Mouse (Mus musculus) neutrophil, adult 5-6 weeks (primary cell): ENCODE results near the gene Upb1. TPM values are rescaled to one million over a fixed set of nuclear protein-coding genes. Genes with fewer than 3 reads are reported as not detected.
"Not testable (repeated sequence)": the region's sequence is repeated elsewhere in the genome, so short reads cannot be mapped to it uniquely, and the experiment has no call there.

Source experiments
- ATAC-seq: fragments of 151-379, 151-347 bp; 2 replicates; pipeline ENCODE4 v1.8.0; 2017; ENCODE audit warnings: mild to moderate bottlenecking, moderate TSS enrichment; ENCODE audit not compliant: insufficient number of reproducible peaks, poor library complexity, low FRiP score, severe bottlenecking; ENCODE audit errors: extremely low read depth
- total RNA-seq: library from RNA; stranded (forward); fragments of 200-1000 nt; gene quantifications from 2 replicates; pipeline ENCODE4 v1.2.3, GENCODE M21; 2017

Upb1 gene
- total RNA-seq, 1 experiment from 2014 or later: 1.0 TPM

DNA sequence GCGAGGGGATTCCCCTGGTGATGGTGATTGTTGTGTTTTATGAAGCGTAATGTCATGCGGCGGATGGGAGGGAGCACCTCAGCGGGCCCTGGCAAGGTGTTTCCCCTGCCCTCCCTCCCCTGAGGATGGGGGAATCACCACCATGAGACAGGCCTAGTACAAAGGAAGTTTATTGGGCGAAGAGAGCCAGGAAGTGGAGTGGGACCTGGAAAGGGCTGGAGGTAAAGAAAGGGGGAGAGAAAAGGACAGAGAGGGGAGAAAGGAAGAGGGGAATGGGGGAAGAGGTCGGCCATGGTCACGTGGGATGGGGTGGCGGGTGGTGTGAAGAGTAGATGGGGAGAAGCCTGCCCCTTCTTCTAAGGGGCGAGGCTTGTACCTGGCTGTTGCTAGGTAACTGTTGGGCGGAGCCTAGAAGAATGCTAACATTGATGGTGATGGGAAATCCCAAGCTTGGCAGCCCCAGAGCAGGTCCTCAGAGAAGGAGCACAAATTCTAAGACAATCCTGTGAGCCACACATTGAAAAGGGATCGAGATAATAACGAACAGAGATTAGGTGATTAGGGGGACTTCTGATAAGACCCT, 45.7 kb downstream of the Upb1 start:
- ATAC-seq: peak; percentile 53

GRCm38 (mm10) chr10:75447489-75447888, 46.6 kb downstream of the Upb1 start:
- no peak for ATAC-seq

DNA sequence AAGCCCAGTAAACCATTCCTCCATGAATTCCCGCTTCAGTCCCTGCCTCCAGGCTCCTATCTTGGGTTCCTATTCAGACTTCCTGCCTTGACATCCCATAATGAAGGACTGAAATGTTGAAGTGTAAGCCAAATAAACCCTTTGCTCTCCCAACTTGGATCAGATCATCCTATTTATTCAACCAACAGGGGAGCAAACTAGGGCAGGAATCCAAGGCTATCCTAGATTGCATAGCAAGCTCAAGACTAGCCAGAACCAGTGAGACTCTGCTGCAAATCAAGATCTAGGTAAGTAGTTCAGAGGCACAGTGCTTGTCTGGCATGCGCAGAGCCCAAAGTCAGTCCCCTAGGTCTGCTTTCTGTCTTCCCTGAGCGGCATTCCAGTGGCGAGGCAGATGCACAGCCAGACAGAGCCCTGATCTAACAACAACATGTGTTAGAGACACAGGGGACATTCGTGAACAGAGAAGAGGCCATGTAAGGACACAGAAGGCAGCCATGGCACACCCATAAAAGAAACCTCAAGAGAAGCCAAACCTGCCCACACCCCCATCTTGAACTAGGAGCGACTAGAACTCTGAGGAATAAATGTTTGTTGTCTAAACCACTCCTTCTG, 48.0 kb downstream of the Upb1 start:
- no peak for ATAC-seq

- no peak for ATAC-seq
These were observed 49.4 kb downstream of the Upb1 start for GRCm38 (mm10) chr10:75450331-75450730.

DNA sequence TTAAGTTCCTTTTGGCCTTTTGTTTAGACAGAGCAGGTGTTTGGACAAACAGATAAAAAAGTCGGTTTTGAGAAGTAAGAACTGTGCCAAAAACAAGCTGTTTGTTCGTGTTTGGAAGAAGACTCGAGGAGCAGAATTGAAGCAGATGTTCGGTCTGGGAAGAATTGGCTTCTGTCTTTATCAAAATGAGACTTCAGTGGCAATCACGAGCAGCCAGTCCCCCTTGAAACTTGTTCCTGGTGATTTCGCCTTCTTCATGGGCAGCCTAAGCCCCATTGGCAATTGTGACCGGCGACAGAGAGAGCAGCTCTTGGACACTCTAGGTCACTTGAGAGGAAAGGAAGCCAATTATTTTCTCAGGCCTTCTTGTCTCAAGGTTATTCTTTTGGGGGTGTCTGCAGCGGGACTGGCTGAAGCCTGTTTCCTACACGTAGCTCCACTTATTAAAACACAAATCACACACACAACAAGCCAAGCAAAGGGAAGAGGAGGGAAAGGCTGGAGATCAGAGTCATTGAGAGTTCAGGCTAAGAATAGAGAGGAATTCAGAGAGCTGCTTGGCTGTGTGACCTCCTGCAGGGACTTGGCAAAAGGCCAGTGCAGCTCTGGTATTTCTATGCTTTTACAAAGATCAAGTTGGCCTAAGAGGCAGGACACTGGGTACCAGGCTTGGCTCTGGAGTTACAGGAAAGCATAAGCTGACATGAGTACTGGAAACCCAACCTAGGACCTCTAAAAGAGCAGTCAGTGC, 50.3 kb downstream of the Upb1 start:
- ATAC-seq: no peak

- ATAC-seq: not testable (repeated sequence)
These were observed 55.3 kb downstream of the Upb1 start for GRCm38 (mm10) chr10:75456061-75456831.

GRCm38 (mm10) chr10:75457852-75458251, 56.9 kb downstream of the Upb1 start:
- ATAC-seq: no peak

DNA sequence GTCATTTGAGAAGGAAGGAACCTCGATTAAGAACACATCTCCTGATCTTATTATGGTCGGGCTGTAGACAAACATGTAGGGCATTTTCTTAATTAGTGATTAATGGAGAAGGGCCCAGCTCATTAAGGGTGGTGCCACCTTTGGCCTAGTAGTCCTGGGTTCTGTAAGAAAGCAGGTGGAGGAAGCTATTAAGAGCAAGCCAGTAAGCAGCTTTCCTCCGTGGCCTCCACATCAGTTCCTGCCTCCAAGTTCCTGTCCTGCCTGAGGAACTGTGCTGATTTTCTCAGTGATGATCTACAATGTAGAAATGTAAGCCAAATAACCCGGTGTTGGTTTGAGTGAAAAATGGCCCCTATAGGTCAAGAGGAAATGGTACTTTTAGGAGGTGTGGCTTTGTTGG, 57.4 kb downstream of the Upb1 start:
- no peak for ATAC-seq

DNA sequence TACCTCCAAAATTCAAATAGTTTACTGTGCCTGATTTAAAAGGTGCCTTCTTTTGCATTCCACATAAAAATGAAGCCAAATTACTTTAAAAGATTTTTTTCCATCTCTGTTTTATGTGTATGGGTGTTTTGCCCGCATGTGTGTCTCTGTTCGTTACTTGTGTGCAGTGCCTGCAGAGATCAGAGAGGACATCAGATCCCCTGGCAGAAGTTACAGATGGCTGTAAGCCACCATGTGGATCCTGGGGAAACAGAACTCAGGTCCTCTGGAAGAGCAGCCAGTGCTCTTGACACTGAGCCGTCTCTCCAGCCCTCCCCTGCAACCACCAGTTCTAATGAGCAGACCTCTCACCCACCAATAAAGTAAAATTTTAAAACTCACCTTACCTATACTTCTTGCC, 61.8 kb downstream of the Upb1 start:
- ATAC-seq: no peak

DNA sequence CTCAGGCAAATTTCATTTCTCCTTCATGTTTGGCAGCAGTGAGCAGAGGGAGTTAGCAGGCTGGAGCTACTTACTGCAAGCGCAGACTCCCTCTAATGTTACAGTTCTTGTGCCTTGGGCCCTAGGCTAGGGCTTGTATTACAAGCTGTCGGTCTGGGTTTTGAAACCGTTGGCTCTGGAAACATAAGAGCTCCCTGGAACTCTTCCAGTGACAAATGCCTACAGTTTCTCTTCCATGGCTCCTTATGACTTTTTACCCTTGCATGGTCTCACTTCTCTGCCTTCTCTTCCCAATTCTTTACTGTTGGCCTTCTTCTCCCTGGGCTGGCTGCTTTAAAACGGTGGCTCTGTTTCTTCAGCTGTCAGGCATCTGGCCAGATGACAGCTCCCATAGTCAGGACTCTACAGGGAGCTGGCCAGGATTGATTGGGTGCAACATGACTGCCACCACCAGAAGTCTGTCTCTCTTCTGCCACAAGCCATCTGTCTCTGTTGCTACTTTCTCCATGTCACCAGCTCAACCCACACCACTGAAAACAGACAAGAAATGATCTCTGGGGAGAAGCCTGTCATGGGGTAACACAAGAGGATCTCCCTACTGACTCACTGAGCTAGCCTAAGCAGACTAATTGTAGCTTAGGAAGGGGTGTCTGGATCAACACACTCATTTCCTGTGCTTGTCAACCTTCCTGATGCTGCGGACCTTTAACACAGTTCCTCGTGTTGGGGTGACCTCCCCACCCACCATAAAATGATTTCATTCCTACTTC, 65.1 kb downstream of the Upb1 start:
- no peak for ATAC-seq

GRCm38 (mm10) chr10:75473411-75473810, 72.5 kb downstream of the Upb1 start:
- peak; percentile 91 for ATAC-seq

GRCm38 (mm10) chr10:75474571-75474970, 73.7 kb downstream of the Upb1 start:
- ATAC-seq: no peak

GRCm38 (mm10) chr10:75475139-75475850, 74.4 kb downstream of the Upb1 start:
- not testable (repeated sequence) for ATAC-seq

DNA sequence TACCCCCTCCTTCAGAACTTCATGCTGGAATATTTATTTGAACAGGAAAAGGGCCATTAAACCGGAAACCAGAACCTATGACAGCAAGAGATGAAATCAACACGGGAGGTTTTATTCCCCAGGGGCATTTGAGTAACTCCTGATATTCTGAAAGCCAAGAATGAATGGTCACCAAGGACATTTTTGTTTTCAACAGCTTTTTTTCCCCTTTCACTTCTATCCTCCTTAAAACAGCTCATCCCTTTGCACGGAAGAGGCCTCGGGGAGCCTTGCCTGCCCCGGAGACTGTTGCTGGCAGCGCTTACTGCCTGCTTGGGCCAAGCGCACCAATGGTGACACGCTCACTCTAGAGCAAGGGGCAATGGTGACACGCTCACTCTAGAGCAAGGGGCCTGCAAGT, 76.1 kb downstream of the Upb1 start:
- no peak for ATAC-seq

DNA sequence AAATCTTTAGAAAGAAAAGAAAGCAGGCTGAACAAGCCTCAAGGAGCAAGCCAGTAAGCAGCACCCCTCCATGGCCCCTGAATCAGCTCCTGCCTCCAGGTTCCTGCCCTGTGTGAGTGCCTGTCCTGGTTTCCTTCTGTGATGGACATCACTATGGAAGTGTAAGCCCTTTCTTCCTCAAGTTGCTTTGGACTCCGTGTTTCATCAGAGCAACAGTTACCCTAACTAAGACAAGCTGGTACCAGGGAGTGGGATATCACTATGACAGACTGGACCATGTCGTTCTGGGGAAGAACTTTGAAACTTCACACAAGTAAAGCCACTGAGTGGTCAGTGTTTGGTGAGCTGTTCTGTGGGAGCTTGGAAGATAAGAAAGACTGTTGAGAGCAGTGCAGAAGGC, 79.0 kb downstream of the Upb1 start:
- no peak for ATAC-seq

DNA sequence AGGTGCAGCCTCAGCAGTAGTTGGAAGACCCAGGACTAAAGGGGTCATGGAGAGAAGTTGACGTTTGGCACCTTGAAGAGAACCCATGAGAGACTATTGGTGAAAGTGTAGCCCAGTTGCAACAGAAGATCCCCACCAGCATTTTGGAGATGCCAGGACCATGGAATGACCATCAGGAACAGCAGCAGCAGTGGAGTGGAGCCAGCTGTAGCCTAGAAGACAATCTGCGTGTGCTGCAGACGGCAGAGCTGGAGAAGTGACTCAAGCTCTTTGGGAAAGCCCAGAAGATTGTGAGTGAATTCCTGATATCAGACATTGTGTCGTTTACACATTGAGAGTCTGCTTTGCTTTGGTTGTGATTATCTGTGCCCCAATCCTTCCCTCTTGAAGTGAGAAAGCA, 80.8 kb downstream of the Upb1 start:
- no peak for ATAC-seq

DNA sequence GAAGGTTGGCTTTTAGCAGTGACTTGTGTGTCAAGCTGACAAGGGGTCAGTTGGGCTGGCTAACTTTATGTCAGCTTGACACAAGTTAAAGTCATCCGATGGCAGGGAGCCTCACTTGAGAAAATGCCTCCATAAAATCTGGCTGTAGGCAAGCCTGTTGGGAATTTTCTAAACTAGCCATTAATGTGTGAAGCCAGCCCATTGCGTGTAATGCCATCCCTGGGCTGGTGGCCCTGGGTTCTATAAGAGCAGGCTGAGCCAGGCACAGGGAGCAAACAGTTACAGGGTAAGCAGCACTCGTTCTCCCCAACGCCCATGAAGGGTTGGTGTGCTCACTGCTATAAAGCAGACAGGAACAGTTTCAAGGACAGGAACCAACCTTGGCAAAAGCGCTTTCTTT, 81.4 kb downstream of the Upb1 start:
- ATAC-seq: no peak

- ATAC-seq: no peak
These were observed 82.1 kb downstream of the Upb1 start for GRCm38 (mm10) chr10:75482919-75483483.
